Mouse (Mus musculus) hindbrain, embryonic 13.5 days (tissue): Measurements from ENCODE around the gene Ift140. TPM values are rescaled to one million over a fixed set of nuclear protein-coding genes. Genes with fewer than 3 reads are reported as not detected.

ENCODE experiments used
- ATAC-seq: fragments of 200-750 bp; cut with Nextera tagmentation; 2 replicates; pipeline ENCODE4 v1.8.0; 2017; ENCODE audit warnings: moderate TSS enrichment; ENCODE audit not compliant: low FRiP score
- H3K27ac ChIP-seq: fragments of 300-500 bp; sonication (generic); 2 replicates; pipeline ENCODE4 v1.5.1; 2015; ENCODE audit warnings: inconsistent platforms, mild to moderate bottlenecking, moderate library complexity
- H3K27me3 ChIP-seq: fragments of 300-500 bp; sonication (generic); 2 replicates; pipeline ENCODE4 v1.6.1; 2015; ENCODE audit warnings: mild to moderate bottlenecking, inconsistent platforms
- H3K36me3 ChIP-seq: fragments of 300-500 bp; sonication (generic); 2 replicates; pipeline ENCODE4 v1.6.1; 2015; ENCODE audit warnings: mild to moderate bottlenecking, inconsistent platforms
- H3K4me1 ChIP-seq: fragments of 300-500 bp; sonication (generic); replicated peaks from 2 replicates; pipeline ENCODE4 v1.6.1; 2015; ENCODE audit warnings: inconsistent platforms
- H3K4me2 ChIP-seq: fragments of 300-500 bp; sonication (generic); 2 replicates; pipeline ENCODE4 v1.6.1; 2015; ENCODE audit warnings: inconsistent platforms, mild to moderate bottlenecking, moderate library complexity
- H3K4me3 ChIP-seq: fragments of 300-500 bp; sonication (generic); 2 replicates; pipeline ENCODE4 v1.5.1; 2015; ENCODE audit warnings: mild to moderate bottlenecking, inconsistent platforms
- H3K9ac ChIP-seq: fragments of 300-500 bp; sonication (generic); 2 replicates; pipeline ENCODE4 v1.6.1; 2015; ENCODE audit warnings: mild to moderate bottlenecking, inconsistent platforms
- H3K9me3 ChIP-seq: fragments of 300-500 bp; sonication (generic); 2 replicates; pipeline ENCODE4 v1.6.1; 2016; ENCODE audit warnings: inconsistent platforms
- WGBS: fragments of 180-500 bp; shearing (Covaris S2); methylation state at CpG from one replicate; pipeline ENCODE4 v1.1.7; 2015; 5-methylcytosine and 5-hydroxymethylcytosine counted together
- polyA plus RNA-seq: library from polyadenylated mRNA; unstranded; fragments of >200 nt; fragmentation: Nextera tagmentation; extraction: Ambion mirVana; gene quantifications from 2 replicates; pipeline ENCODE4 v1.2.1, GENCODE M21; 2015

Ift140 gene
- polyA plus RNA-seq, 1 experiment from 2014 or later: 18.3 TPM

GRCm38 (mm10) chr17:25047143-25047542 is 31.3 kb downstream of the Ift140 start:
- Histone ChIP-seq H3K4me1 (no peaks in the 10 kb centered on the region), H3K4me2 (no peak overlapping the region), H3K9me3 (no peaks in the 10 kb centered on the region), H3K9ac (no peak overlapping the region), H3K4me3 (no peak overlapping the region), H3K27ac (no peak overlapping the region), H3K27me3 (no peaks in the 10 kb centered on the region), H3K36me3 (peaks cover 69% of the 10 kb centered on the region)
- WGBS: 93% methylated on average over 5 of the region's 6 CpGs
- ATAC-seq: no peak

- Histone ChIP-seq H3K27ac (no peak overlapping the region), H3K4me2 (no peak overlapping the region), H3K9ac (no peak overlapping the region), H3K27me3 (no peaks in the 10 kb centered on the region), H3K4me1 (no peaks in the 10 kb centered on the region), H3K4me3 (no peak overlapping the region), H3K36me3 (peaks cover 76% of the 10 kb centered on the region), H3K9me3 (no peaks in the 10 kb centered on the region)
- WGBS: 89% methylated on average over 9 of the region's 9 CpGs
- ATAC-seq: no peak
These were observed 37.4 kb downstream of the Ift140 start for GRCm38 (mm10) chr17:25053274-25053673.

GRCm38 (mm10) chr17:25057041-25057440 is 41.2 kb downstream of the Ift140 start:
- H3K4me2 ChIP-seq: no peak overlapping the region
- H3K36me3 ChIP-seq: peaks cover 79% of the 10 kb centered on the region
- no peaks in the 10 kb centered on the region for H3K4me1 ChIP-seq
- no peaks in the 10 kb centered on the region for H3K9me3 ChIP-seq
- no peaks in the 10 kb centered on the region for H3K27me3 ChIP-seq
- H3K4me3 ChIP-seq: no peak overlapping the region
- no peak overlapping the region for H3K9ac ChIP-seq
- no peak for ATAC-seq
- 93% methylated on average over 6 of the region's 6 CpGs for WGBS
- H3K27ac ChIP-seq: no peak overlapping the region

GRCm38 (mm10) chr17:25063261-25063660 is 47.4 kb downstream of the Ift140 start:
- WGBS: 81% methylated on average over 4 of the region's 4 CpGs
- Histone ChIP-seq H3K9me3 (no peaks in the 10 kb centered on the region), H3K36me3 (peaks cover 46% of the 10 kb centered on the region)

GRCm38 (mm10) chr17:25063872-25064271 is 48.0 kb downstream of the Ift140 start:
- Histone ChIP-seq H3K9me3 (no peaks in the 10 kb centered on the region), H3K4me2 (no peak overlapping the region), H3K4me3 (no peak overlapping the region), H3K4me1 (0 out of 2 replicates have a peak, but pooled peaks cover 3% of the 10 kb centered on the region), H3K27me3 (no peaks in the 10 kb centered on the region), H3K36me3 (peaks cover 46% of the 10 kb centered on the region), H3K9ac (no peak overlapping the region), H3K27ac (peak overlapping the region; percentile 23; the same call in 1 of the 2 replicates)
- 85% methylated on average over 12 of the region's 12 CpGs for WGBS
- no peak for ATAC-seq

More at GRCm38 (mm10) chr17:25063261-25063660, 47.4 kb downstream of the Ift140 start:
- H3K4me2 ChIP-seq: no peak overlapping the region
- 0 out of 2 replicates have a peak, but pooled peaks cover 3% of the 10 kb centered on the region for H3K4me1 ChIP-seq
- ATAC-seq: no peak
- H3K9ac ChIP-seq: no peak overlapping the region
- H3K27ac ChIP-seq: no peak overlapping the region
- H3K27me3 ChIP-seq: no peaks in the 10 kb centered on the region
- H3K4me3 ChIP-seq: no peak overlapping the region

GRCm38 (mm10) chr17:25064351-25064750 is 48.5 kb downstream of the Ift140 start:
- Histone ChIP-seq H3K27ac (peak overlapping the region; percentile 23; the same call in 1 of the 2 replicates), H3K4me1 (0 out of 2 replicates have a peak, but pooled peaks cover 3% of the 10 kb centered on the region), H3K9me3 (no peaks in the 10 kb centered on the region), H3K36me3 (peaks cover 44% of the 10 kb centered on the region), H3K9ac (no peak overlapping the region), H3K27me3 (no peaks in the 10 kb centered on the region), H3K4me2 (no peak overlapping the region), H3K4me3 (no peak overlapping the region)
- 79% methylated on average over 9 of the region's 9 CpGs for WGBS
- ATAC-seq: no peak

- H3K27ac ChIP-seq: no peak overlapping the region
- H3K4me3 ChIP-seq: no peak overlapping the region
- no peaks in the 10 kb centered on the region for H3K9me3 ChIP-seq
- no peak overlapping the region for H3K4me2 ChIP-seq
- 93% methylated on average over 3 of the region's 3 CpGs for WGBS
- H3K27me3 ChIP-seq: no peaks in the 10 kb centered on the region
- ATAC-seq: no peak
- peaks cover 41% of the 10 kb centered on the region for H3K36me3 ChIP-seq
- no peak overlapping the region for H3K9ac ChIP-seq
- 0 out of 2 replicates have a peak, but pooled peaks cover 3% of the 10 kb centered on the region for H3K4me1 ChIP-seq
These were observed 49.3 kb downstream of the Ift140 start for GRCm38 (mm10) chr17:25065189-25065588.

GRCm38 (mm10) chr17:25066595-25066994 is 50.7 kb downstream of the Ift140 start:
- Histone ChIP-seq H3K27me3 (no peaks in the 10 kb centered on the region), H3K36me3 (peaks cover 38% of the 10 kb centered on the region), H3K9ac (no peak overlapping the region), H3K9me3 (no peaks in the 10 kb centered on the region), H3K27ac (no peak overlapping the region), H3K4me2 (no peak overlapping the region), H3K4me1 (0 out of 2 replicates have a peak, but pooled peaks cover 3% of the 10 kb centered on the region), H3K4me3 (no peak overlapping the region)
- no peak for ATAC-seq
- WGBS: 94% methylated on average over 7 of the region's 7 CpGs

- Histone ChIP-seq H3K9ac (no peak overlapping the region), H3K36me3 (peaks cover 33% of the 10 kb centered on the region), H3K27me3 (no peaks in the 10 kb centered on the region), H3K4me2 (no peak overlapping the region), H3K4me1 (0 out of 2 replicates have a peak, but pooled peaks cover 3% of the 10 kb centered on the region), H3K4me3 (no peak overlapping the region), H3K9me3 (no peaks in the 10 kb centered on the region), H3K27ac (0 out of 2 replicates have a peak overlapping the region, but pooled peaks have one; percentile 58)
- WGBS: 82% methylated on average over 8 of the region's 8 CpGs
- no peak for ATAC-seq
These were observed 51.6 kb downstream of the Ift140 start for GRCm38 (mm10) chr17:25067442-25067851.

GRCm38 (mm10) chr17:25068690-25069089 is 52.8 kb downstream of the Ift140 start:
- H3K27ac ChIP-seq: no peak overlapping the region
- no peak overlapping the region for H3K9ac ChIP-seq
- 71% methylated on average over 2 of the region's 2 CpGs for WGBS
- H3K27me3 ChIP-seq: no peaks in the 10 kb centered on the region
- no peaks in the 10 kb centered on the region for H3K4me1 ChIP-seq
- H3K9me3 ChIP-seq: no peaks in the 10 kb centered on the region
- H3K36me3 ChIP-seq: peaks cover 33% of the 10 kb centered on the region
- no peak overlapping the region for H3K4me2 ChIP-seq
- ATAC-seq: no peak
- H3K4me3 ChIP-seq: no peak overlapping the region

- Histone ChIP-seq H3K4me2 (no peak overlapping the region), H3K4me1 (peaks cover 25% of the 10 kb centered on the region), H3K36me3 (peaks cover 18% of the 10 kb centered on the region), H3K27ac (peak overlapping the region; percentile 71), H3K27me3 (no peaks in the 10 kb centered on the region), H3K9me3 (no peaks in the 10 kb centered on the region), H3K9ac (no peak overlapping the region), H3K4me3 (no peak overlapping the region)
- 79% methylated on average over 4 of the region's 4 CpGs for WGBS
- ATAC-seq: no peak
These were observed 61.0 kb downstream of the Ift140 start for GRCm38 (mm10) chr17:25076906-25077305.

- peaks cover 25% of the 10 kb centered on the region for H3K4me1 ChIP-seq
- H3K27ac ChIP-seq: peak overlapping the region; percentile 71
- H3K9ac ChIP-seq: peak overlapping the region; percentile 46; the same call in 1 of the 2 replicates
- peak overlapping the region; percentile 25; the same call in 1 of the 2 replicates for H3K4me2 ChIP-seq
- WGBS: 60% methylated on average over 13 of the region's 13 CpGs
- peak overlapping the region; percentile 7; the same call in 1 of the 2 replicates for H3K4me3 ChIP-seq
- ATAC-seq: peak; percentile 75
- H3K9me3 ChIP-seq: no peaks in the 10 kb centered on the region
- peaks cover 16% of the 10 kb centered on the region for H3K36me3 ChIP-seq
- no peaks in the 10 kb centered on the region for H3K27me3 ChIP-seq
These were observed 62.0 kb downstream of the Ift140 start for GRCm38 (mm10) chr17:25077771-25078372.

GRCm38 (mm10) chr17:25080210-25080609 is 64.3 kb downstream of the Ift140 start:
- H3K4me3 ChIP-seq: peak overlapping the region; percentile 24
- no peaks in the 10 kb centered on the region for H3K27me3 ChIP-seq
- H3K9ac ChIP-seq: peak overlapping the region; percentile 43; the same call in 1 of the 2 replicates
- no peaks in the 10 kb centered on the region for H3K9me3 ChIP-seq
- H3K27ac ChIP-seq: peak overlapping the region; percentile 55
- peaks cover 16% of the 10 kb centered on the region for H3K36me3 ChIP-seq
- whole genome bisulfite sequencing: 87% methylated on average over 13 of the region's 13 CpGs
- H3K4me2 ChIP-seq: 0 out of 2 replicates have a peak overlapping the region, but pooled peaks have one; percentile 1
- peaks cover 25% of the 10 kb centered on the region for H3K4me1 ChIP-seq
- no peak for ATAC-seq
